Mouse (Mus musculus) layer of hippocampus, adult 8-10 months (tissue): ENCODE data around the gene 4930562C15Rik. TPM values are rescaled to one million over a fixed set of nuclear protein-coding genes. Genes with fewer than 3 reads are reported as not detected.
"Not testable (repeated sequence)": the region's sequence is repeated elsewhere in the genome, so short reads cannot be mapped to it uniquely, and the experiment has no call there.

ENCODE experiments used
- DNase-seq, 2 experiments: peaks; one replicate each; pipeline ENCODE4 v3.0.0; 2022; ENCODE audit warnings: low spot score in 2 of 2
- total RNA-seq, 4 experiments: library from RNA; stranded (reverse); gene quantifications; 2 replicates each; pipeline ENCODE4 v1.2.4; 2022

Gene 4930562C15Rik
- not detected for total RNA-seq

- no peak for DNase-seq
These were observed at the start of gene 4930562C15Rik for GRCm38 (mm10) chr16:4835191-4835590. 4930562C15Rik (plus strand) TSS chr16:4835416.

GRCm38 (mm10) chr16:4785706-4786105, 49.5 kb upstream of the 4930562C15Rik start:
- DNase-seq: no peak

- no peak for DNase-seq
These were observed 47.0 kb upstream of the 4930562C15Rik start for GRCm38 (mm10) chr16:4788176-4788575.

GRCm38 (mm10) chr16:4789311-4789768, 45.9 kb upstream of the 4930562C15Rik start:
- no peak for DNase-seq

DNA sequence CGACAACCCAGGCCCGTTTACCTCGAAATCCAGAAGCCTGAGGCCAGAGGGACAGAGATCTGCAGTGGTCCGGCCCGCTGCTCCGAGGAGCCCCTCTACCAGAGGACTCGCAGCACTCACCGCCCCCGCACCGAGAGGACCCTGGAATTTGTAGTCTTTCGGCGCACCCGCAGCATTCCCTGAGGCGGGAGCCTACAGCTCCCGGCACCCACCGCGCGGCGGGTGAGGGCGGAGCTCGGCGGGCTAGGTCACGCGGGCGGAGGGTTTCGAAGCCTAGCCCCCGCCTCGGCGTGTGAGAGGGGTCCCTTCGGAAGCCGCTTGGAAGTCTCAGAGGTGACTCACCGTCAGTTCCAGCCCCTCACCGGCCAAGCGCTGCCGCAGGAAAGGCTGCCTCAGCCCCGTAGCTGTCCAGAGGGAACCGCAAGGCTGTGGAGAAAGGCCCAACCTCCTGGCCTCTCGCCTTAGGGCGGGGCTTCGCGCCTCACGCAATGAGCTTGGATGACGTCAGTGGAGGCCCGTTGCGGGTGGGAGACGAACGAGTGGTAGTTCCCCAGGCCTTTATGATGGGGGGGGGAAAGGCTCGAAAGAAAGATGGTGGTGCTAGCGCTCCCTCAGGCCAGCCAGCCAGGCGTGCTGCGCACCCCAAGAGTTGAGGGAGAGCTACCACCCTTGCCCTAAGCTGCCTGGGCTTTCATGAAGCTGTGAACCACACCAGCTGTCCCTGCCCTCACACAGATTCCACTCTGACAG, 45.2 kb upstream of the 4930562C15Rik start, which contains the start of gene Cdip1:
TSS of gene Cdip1 (minus strand) at position 483 of the 750 bp plus-strand sequence.
- DNase-seq: peak; percentile 92 to 94

- DNase-seq: no peak
These were observed 43.9 kb upstream of the 4930562C15Rik start for GRCm38 (mm10) chr16:4791332-4791731.

DNA sequence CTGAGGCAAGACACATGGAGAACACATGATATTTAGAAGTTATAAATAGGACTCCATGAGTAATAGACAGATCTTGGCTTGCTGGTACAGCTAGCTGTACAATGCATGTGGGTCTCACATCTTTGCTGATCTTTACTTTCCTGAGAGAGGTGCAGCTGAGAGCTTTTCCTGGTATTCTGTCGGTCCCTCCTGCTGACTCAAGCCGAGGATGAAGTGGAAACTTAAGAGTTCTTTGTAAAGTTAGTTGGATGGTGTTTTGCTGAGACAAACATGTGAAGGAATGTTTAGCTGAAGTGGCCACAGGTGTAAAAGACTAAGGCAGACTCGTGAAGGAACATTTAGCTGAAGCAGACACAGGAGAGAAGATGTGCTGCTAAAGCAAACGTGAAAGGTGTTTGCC, 38.6 kb upstream of the 4930562C15Rik start:
- no peak for DNase-seq

- DNase-seq: no peak
These were observed 16.9 kb upstream of the 4930562C15Rik start for GRCm38 (mm10) chr16:4818349-4818748.

DNA sequence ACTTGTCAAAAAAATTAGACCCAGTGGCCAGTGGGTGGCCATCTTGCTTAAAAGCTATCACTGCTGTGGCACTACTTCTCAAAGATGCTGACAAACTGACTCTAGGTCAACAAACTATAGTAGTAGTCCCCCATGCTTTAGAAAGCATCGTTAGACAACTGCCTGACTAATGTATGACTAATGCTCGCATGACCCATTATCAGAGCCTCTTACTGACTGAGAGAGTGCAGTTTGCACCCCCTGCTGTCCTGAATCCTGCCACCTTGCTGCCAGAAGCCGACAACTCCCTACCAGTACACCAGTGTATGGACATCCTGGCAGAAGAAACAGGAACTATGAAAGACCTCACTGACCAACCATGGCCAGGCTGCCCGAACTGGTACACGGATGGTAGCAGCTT, 10.8 kb upstream of the 4930562C15Rik start:
- DNase-seq: not testable (repeated sequence)

DNA sequence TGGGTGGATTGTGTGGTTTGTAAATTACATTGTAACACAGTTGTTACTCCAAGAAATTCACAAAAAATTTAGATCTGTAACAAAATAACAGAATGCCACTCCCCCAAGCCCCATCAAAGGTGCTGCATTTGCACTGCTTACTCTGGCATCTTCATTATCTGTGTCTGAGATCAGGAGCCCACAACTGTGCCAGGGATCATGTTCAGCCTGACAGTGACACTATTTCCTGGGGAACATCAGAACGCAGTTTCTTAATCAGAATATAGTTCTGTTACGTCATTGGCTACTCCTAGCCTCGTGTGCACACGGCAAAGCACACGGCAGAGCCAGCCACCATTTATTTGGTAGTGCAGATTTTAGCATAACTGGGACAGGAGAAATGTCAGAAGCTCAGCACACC, 7.6 kb upstream of the 4930562C15Rik start:
- no peak for DNase-seq

DNA sequence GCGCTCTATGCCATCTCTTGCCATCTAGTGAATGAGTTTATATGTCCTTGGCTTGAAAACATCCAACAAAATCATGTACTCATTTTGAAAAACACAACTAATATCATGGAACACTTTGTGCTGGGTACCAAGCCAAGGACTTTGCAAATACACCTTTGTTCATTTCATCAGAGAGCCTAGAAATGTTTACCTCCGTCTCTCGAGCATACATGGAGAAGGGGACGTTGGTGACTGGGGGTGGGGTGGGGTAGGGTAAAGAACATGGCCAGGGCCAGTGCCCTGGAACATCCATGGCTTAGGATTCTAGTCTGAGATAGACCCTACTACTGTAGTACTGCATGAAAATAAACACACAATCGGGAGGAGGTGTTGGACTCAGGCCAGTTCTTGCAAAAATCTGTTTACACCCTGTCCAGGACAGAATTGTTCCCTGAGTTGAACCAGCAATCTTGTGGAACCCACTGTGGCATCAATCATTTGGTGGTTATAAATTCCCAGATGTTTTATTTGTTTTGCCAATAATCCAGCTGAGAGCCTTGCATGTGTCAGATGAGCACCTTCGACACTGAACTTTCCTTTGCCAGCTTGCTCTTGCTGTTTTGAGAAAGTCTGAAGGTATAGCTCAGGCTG, 5.8 kb upstream of the 4930562C15Rik start:
- DNase-seq: no peak

- peak in 1 of 2 experiments; percentile 25 for DNase-seq
These were observed 3.4 kb upstream of the 4930562C15Rik start for GRCm38 (mm10) chr16:4831650-4832419.

GRCm38 (mm10) chr16:4833858-4834257, 1.4 kb upstream of the 4930562C15Rik start:
- peak; percentile 32 to 53 for DNase-seq

GRCm38 (mm10) chr16:4837631-4838030, 2.4 kb downstream of the 4930562C15Rik start:
- no peak for DNase-seq

DNA sequence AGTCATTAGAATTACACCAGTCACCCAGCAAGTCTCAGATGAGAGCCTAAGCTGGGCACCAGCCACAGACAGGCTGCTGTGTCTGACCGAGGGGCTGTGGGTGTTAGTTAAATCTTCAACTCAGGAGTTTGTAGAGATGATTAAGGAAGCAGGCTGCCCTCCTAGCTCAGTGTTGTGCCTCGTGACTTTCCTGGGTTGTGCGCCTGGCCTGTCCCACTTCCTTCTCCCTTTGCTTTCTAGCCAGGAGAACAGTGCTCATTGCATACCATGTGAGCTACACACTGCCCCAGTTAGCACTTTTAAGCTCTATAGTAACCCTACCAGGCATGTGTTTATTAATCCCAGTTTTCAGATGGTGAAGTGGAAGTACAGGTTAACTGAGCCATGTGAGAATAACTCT, 4.3 kb downstream of the 4930562C15Rik start:
- DNase-seq: no peak

GRCm38 (mm10) chr16:4840231-4840630, 5.0 kb downstream of the 4930562C15Rik start:
- no peak for DNase-seq

DNA sequence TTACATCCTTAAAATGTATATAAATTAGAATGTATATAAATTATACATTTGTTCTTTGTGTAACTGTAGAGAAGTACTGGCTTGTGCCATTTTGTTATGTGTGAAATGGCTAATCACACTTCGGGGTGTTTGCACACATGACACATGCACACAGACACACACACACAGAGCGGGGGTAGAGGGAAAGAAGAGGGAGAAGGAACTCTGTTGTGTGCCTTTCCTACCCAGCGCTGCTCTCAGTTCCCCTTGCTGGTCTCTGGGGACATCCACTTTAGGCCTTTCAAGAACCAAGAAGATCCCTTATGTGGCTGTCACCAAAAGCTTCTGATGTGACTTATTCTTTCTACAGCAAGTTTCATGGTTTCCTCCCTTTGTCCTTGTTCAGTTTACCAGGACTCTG, 11.8 kb downstream of the 4930562C15Rik start:
- DNase-seq: no peak

- no peak for DNase-seq
These were observed 12.9 kb downstream of the 4930562C15Rik start for GRCm38 (mm10) chr16:4848090-4848489.

GRCm38 (mm10) chr16:4850361-4850760, 15.1 kb downstream of the 4930562C15Rik start:
- DNase-seq: no peak

DNA sequence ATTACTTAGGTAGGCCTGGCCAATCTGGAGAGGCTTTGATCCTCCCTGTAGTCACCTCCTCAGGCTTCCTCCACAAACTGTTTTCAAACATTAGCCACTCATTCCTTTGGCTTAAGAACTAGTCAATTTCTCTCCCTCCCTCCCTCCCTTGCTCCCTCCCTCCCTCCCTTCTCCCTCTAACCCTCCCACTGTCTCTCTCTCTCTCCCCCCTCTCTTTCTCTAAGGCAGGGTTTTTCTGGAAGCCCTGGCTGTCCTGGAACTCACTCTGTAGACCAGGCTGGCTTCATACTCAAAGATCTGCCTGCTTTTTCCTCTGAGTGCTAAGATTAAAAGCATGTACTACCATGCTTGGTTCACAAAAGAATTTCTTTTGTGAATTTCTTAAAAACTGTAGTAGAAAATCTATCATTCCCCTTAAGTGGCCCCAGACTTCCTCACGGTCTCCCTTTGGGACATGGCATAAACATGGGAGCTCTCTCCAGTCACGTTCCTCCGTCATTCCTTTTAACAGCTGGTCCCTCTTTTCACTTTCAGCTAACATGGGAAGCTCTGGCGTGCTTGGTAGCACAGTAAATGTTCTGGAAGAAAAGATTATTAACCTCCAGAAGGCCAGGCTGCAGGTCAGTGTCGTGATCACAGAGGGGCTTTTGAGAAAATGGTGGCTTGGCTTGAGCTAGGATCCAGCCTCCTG, 15.9 kb downstream of the 4930562C15Rik start:
- no peak for DNase-seq

- DNase-seq: no peak
These were observed 19.9 kb downstream of the 4930562C15Rik start for GRCm38 (mm10) chr16:4855046-4855650.
